Mouse (Mus musculus) bone marrow, adult 2 months (tissue): ENCODE measurements around the gene Cops9.
A peak's percentile ranks its signal among the peaks of the same experiment; 100 is the strongest.

Source experiments
- CTCF ChIP-seq: fragments of 200-500 bp; IDR thresholded peaks from 2 replicates; pipeline ENCODE4 v1.5.1; 2011; ENCODE audit warnings: low read length, control low read depth; ENCODE audit not compliant: control insufficient read depth, insufficient read depth
- POLR2A ChIP-seq: fragments of 200-500 bp; IDR thresholded peaks from 2 replicates; pipeline ENCODE4 v1.6.1; 2011; ENCODE audit warnings: low read depth, mild to moderate bottlenecking, control low read depth, low read length, borderline replicate concordance; ENCODE audit not compliant: control insufficient read depth

DNA sequence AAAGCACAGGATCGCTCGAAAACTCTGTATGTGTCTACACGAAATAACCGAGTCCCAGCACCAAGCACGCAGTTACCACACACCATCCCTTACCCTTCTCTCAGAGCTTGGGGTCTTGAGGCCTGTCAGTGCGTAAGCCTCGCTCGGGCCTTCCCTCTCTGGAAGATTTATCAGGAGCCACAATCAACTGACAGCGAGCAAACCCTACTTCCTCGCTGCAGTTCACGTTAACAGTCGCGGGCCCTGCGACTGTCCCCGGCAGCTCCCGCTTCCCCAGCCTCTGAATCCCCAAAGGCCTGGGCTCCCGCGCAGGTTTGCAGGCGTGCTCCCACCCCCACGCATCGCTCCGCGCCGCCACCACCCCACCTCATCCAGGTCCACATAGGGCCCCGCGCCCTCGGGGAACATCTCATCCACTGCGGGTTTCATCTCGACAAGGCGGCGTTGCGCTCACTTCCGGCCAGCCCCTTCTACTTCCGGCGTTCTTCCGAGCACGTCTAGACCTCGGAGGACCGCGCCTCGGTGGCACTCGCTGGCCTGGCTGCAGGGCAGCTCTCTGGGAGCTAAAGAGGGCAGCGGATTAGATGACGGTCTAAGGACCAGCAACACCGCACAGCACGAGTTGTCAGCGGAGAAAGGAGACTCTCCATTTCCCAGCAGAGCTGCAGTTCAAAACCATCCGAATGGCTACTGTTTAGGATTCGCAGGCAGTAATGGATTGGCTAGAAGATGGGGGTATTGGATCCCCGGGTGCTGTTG is at the start of gene Cops9:
- TF ChIP-seq CTCF (no peak), POLR2A (peak; percentile 49; the same call in 1 of the 2 replicates)
